1 mouse cellular context compared by ENCODE assay signal in genomic region chr1:134078061-134078795, GRCm38 (mm10).
TF ChIP-seq lines count a peak whose summit lies in the region.

No protein-coding gene starts in this region.

TF ChIP-seq in MEL, 35 proteins besides CTCF, POLR2A, EP300 and RAD21 (continued from another document):
- TF ChIP-seq CHD2 (IDR thresholded peaks at IDR 0.05; ENCODE audit: low read length) = no peak
- TF ChIP-seq TBP (IDR thresholded peaks at IDR 0.05; ENCODE audit: low read depth, low read length) = 0 out of 2 replicates have a peak, but pooled peaks have one; percentile 22
- TF ChIP-seq MYC (IDR thresholded peaks at IDR 0.05; ENCODE audit: low read depth, low read length) = 0 out of 2 replicates have a peak, but pooled peaks have one; percentile 19
- TF ChIP-seq RCOR1 (IDR thresholded peaks at IDR 0.05; ENCODE audit: low read depth, low read length) = no peak
- no peak for TF ChIP-seq JUND (IDR thresholded peaks at IDR 0.05; ENCODE audit: low read depth, low read length)
- TF ChIP-seq GATA1 (IDR thresholded peaks at IDR 0.05; ENCODE audit: low read depth, low read length) = peak; percentile 62
- TF ChIP-seq NELFE (IDR thresholded peaks at IDR 0.05; ENCODE audit: low read depth, low read length) = no peak
- TF ChIP-seq SIN3A (IDR thresholded peaks at IDR 0.05; ENCODE audit: low read length) = peak; percentile 25
- peak; percentile 61 for TF ChIP-seq TCF12 (IDR thresholded peaks at IDR 0.05; ENCODE audit: low read depth, low read length)
- 0 out of 2 replicates have a peak, but pooled peaks have one; percentile 47 for TF ChIP-seq CHD1 (IDR thresholded peaks at IDR 0.05; ENCODE audit: low read depth, low read length)
- no peak for TF ChIP-seq USF2 (IDR thresholded peaks at IDR 0.05; ENCODE audit: borderline replicate concordance in 1 of 2, insufficient read depth in 1 of 2, low read depth in 1 of 2, low read length in 2 of 2)
- TF ChIP-seq POLR2AphosphoS2 (IDR thresholded peaks at IDR 0.05; ENCODE audit: low read length) = no peak
- TF ChIP-seq UBTF (IDR thresholded peaks at IDR 0.05; ENCODE audit: borderline replicate concordance, insufficient read depth, low read depth, low read length) = no peak
- peak; percentile 96 for TF ChIP-seq ETS1 (IDR thresholded peaks at IDR 0.05; ENCODE audit: low read depth, low read length)
- no peak for TF ChIP-seq MEF2A (IDR thresholded peaks at IDR 0.05; ENCODE audit: extremely low read depth, insufficient replicate concordance, low read depth, low read length, poor library complexity, severe bottlenecking)
- TF ChIP-seq NRF1 (IDR thresholded peaks at IDR 0.05; ENCODE audit: insufficient read depth, low read depth, low read length, poor library complexity, severe bottlenecking) = no peak
- no peak for TF ChIP-seq SMC3 (IDR thresholded peaks at IDR 0.05; ENCODE audit: low read depth, low read length)
- TF ChIP-seq MAZ (IDR thresholded peaks at IDR 0.05; ENCODE audit: low read depth, low read length) = peak; percentile 56; the same call in 1 of the 2 replicates
- no peak for TF ChIP-seq MXI1 (IDR thresholded peaks at IDR 0.05; ENCODE audit: low read depth, low read length)
- TF ChIP-seq ELF1 (IDR thresholded peaks at IDR 0.05; ENCODE audit: low read depth, low read length) = no peak
- TF ChIP-seq ZMIZ1 (IDR thresholded peaks at IDR 0.05; ENCODE audit: low read depth, low read length) = no peak
- no peak for TF ChIP-seq MYB (IDR thresholded peaks at IDR 0.05; ENCODE audit: low read depth, low read length)
- TF ChIP-seq BHLHE40 (IDR thresholded peaks at IDR 0.05; ENCODE audit: borderline replicate concordance, low read depth, low read length) = no peak
- no peak for TF ChIP-seq GABPA (IDR thresholded peaks at IDR 0.05; ENCODE audit: low read depth, low read length)
- TF ChIP-seq KAT2A (conservative IDR thresholded peaks at IDR 0.05; ENCODE audit: low read depth, low read length) = no peak
- peak; percentile 85; the same call in 1 of the 2 replicates for TF ChIP-seq POLR2AphosphoS5 (IDR thresholded peaks at IDR 0.05; ENCODE audit: borderline replicate concordance, low read depth, low read length)
TF ChIP-seq in MEL: peak in this region for 12.
